Mouse (Mus musculus) heart, adult 2 months (tissue): ENCODE data around the gene Gm42957. TPM values are rescaled to one million over a fixed set of nuclear protein-coding genes. Genes with fewer than 3 reads are reported as not detected.

Experiments used
- DNase-seq, 2 experiments: peaks; one replicate each; pipeline ENCODE4 v3.0.0; 2021
- H3K27ac ChIP-seq: fragments of 200-600 bp; 2 replicates; pipeline ENCODE4 v1.8.1; 2022
- H3K27me3 ChIP-seq: fragments of 200-500 bp; 2 replicates; pipeline ENCODE4 v1.6.1; 2012; ENCODE audit warnings: mild to moderate bottlenecking, low read length, inconsistent platforms, mixed read lengths; ENCODE audit not compliant: control insufficient read depth, insufficient read depth
- H3K36me3 ChIP-seq: fragments of 200-500 bp; 2 replicates; pipeline ENCODE4 v1.6.1; 2012; ENCODE audit warnings: low read length, inconsistent platforms; ENCODE audit not compliant: control insufficient read depth, insufficient read depth
- H3K4me1 ChIP-seq: fragments of 200-500 bp; 2 replicates; pipeline ENCODE4 v1.6.1; 2011; ENCODE audit warnings: low read length; ENCODE audit not compliant: control insufficient read depth, insufficient read depth
- H3K4me3 ChIP-seq: fragments of 200-600 bp; 2 replicates; pipeline ENCODE4 v1.8.1; 2022
- H3K79me2 ChIP-seq: fragments of 200-500 bp; replicated peaks from 2 replicates; pipeline ENCODE4 v1.6.1; 2012; ENCODE audit warnings: mild to moderate bottlenecking, inconsistent platforms, low read length, moderate library complexity, mixed read lengths; ENCODE audit not compliant: control insufficient read depth, insufficient read depth
- H3K9ac ChIP-seq: fragments of 200-500 bp; 2 replicates; pipeline ENCODE4 v1.6.1; 2012; ENCODE audit warnings: low read depth, mild to moderate bottlenecking, control low read depth, inconsistent platforms, low read length, mixed read lengths
- CTCF ChIP-seq: fragments of 200-600 bp; IDR thresholded peaks from 2 replicates; pipeline ENCODE4 v1.8.1; 2022; ENCODE audit warnings: antibody characterized with exemption, mild to moderate bottlenecking, moderate library complexity
- EP300 ChIP-seq: fragments of 200-500 bp; IDR thresholded peaks from 2 replicates; pipeline ENCODE4 v1.6.1; 2011; ENCODE audit warnings: low read depth, low read length, control low read depth; ENCODE audit not compliant: insufficient read depth
- POLR2A ChIP-seq: fragments of 200-500 bp; IDR thresholded peaks from 2 replicates; pipeline ENCODE4 v1.6.1; 2011; ENCODE audit warnings: mild to moderate bottlenecking, low read depth, low read length, control low read depth; ENCODE audit not compliant: insufficient read depth
- WGBS: fragments of 180-500 bp; shearing (Covaris S2); methylation state at CpG from one replicate; pipeline ENCODE4 v1.1.7; 2018; 5-methylcytosine and 5-hydroxymethylcytosine counted together
- intact Hi-C: fragments of 180-260 bp; cut with DNase I; formaldehyde crosslinking; loops from one replicate; pipeline ENCODE4 v1.15.1; 2025
- polyA plus RNA-seq: library from polyadenylated mRNA; depleted of rRNA; stranded (reverse); fragments of >200 nt; gene quantifications from 2 replicates; pipeline ENCODE4 v1.2.3, GENCODE M21; 2012
- total RNA-seq, 2 experiments: library from RNA; stranded (reverse); gene quantifications; 2 replicates each; pipeline ENCODE4 v1.2.3; 2021

The Gm42957 gene
- total and polyA plus RNA-seq, 3 experiments: 0.04 to 0.30 TPM; not detected in 1

GRCm38 (mm10) chr3:96692506-96692905 is 57.2 kb downstream of the Gm42957 start:
- peak; percentile 40 to 53 for DNase-seq

GRCm38 (mm10) chr3:96693579-96693978 is 58.3 kb downstream of the Gm42957 start:
- no peak overlapping the region for H3K27ac ChIP-seq
- no peaks in the 10 kb centered on the region for H3K27me3 ChIP-seq
- TF ChIP-seq EP300 (no peak), POLR2A (no peak), CTCF (no peak)
- WGBS: 86% methylated on average over 1 of the region's 1 CpGs
- H3K4me1 ChIP-seq: no peaks in the 10 kb centered on the region; the same call in 1 of the 2 replicates
- no peak for DNase-seq
- H3K79me2 ChIP-seq: 0 out of 2 replicates have a peak, but pooled peaks cover 2% of the 10 kb centered on the region
- peaks cover 2% of the 10 kb centered on the region for H3K36me3 ChIP-seq
- H3K9ac ChIP-seq: no peak overlapping the region
- no peak overlapping the region for H3K4me3 ChIP-seq
- intact Hi-C loops: no loop called here

More at GRCm38 (mm10) chr3:96692506-96692905, 57.2 kb downstream of the Gm42957 start:
- Histone ChIP-seq H3K4me1 (no peaks in the 10 kb centered on the region; the same call in 1 of the 2 replicates), H3K36me3 (peaks cover 2% of the 10 kb centered on the region), H3K27me3 (no peaks in the 10 kb centered on the region), H3K9ac (no peak overlapping the region), H3K27ac (no peak overlapping the region), H3K4me3 (no peak overlapping the region), H3K79me2 (0 out of 2 replicates have a peak, but pooled peaks cover 2% of the 10 kb centered on the region)
- 16% methylated on average over 3 of the region's 3 CpGs for WGBS
- intact Hi-C loops: no loop called here
- TF ChIP-seq CTCF (peak; percentile 49), POLR2A (no peak), EP300 (no peak)

- H3K27ac ChIP-seq: peak within 1 kb of the TSS; percentile 81
- H3K4me3 ChIP-seq: peak within 1 kb of the TSS; percentile 97
- H3K27me3 ChIP-seq: no peaks in the 10 kb centered on the region
- DNase-seq: peak; percentile 91 to 92
- 0 out of 2 replicates have a peak, but pooled peaks cover 2% of the 10 kb centered on the region for H3K79me2 ChIP-seq
- TF ChIP-seq CTCF: no peak
- peak; percentile 80 for TF ChIP-seq POLR2A
- under 1% methylated on average over 35 of the region's 35 CpGs for WGBS
- intact Hi-C loops: no loop called here
- peaks cover 2% of the 10 kb centered on the region for H3K36me3 ChIP-seq
- peak within 1 kb of the TSS; percentile 93 for H3K9ac ChIP-seq
- no peaks in the 10 kb centered on the region; the same call in 1 of the 2 replicates for H3K4me1 ChIP-seq
Observed at GRCm38 (mm10) chr3:96696198-96696765, 61.0 kb downstream of the Gm42957 start, which contains the start of gene Pias3. TSS of gene Pias3 (plus strand) at chr3:96696384.

- peak overlapping the region; percentile 81 for H3K27ac ChIP-seq
- 0 out of 2 replicates have a peak, but pooled peaks cover 2% of the 10 kb centered on the region for H3K79me2 ChIP-seq
- peak; percentile 96 to 97 for DNase-seq
- TF ChIP-seq CTCF (no peak), POLR2A (peak; percentile 57; the same call in 1 of the 2 replicates), EP300 (no peak)
- no peaks in the 10 kb centered on the region; the same call in 1 of the 2 replicates for H3K4me1 ChIP-seq
- H3K27me3 ChIP-seq: no peaks in the 10 kb centered on the region
- peak overlapping the region; percentile 93 for H3K9ac ChIP-seq
- peak overlapping the region; percentile 97 for H3K4me3 ChIP-seq
- peaks cover 2% of the 10 kb centered on the region for H3K36me3 ChIP-seq
- intact Hi-C loops: no loop called here
- WGBS: under 1% methylated on average over 80 of the region's 85 CpGs
Observed at GRCm38 (mm10) chr3:96696766-96697732, 61.8 kb downstream of the Gm42957 start.

- Histone ChIP-seq H3K79me2 (0 out of 2 replicates have a peak, but pooled peaks cover 2% of the 10 kb centered on the region), H3K27ac (no peak overlapping the region), H3K27me3 (no peaks in the 10 kb centered on the region), H3K9ac (no peak overlapping the region), H3K4me3 (no peak overlapping the region), H3K36me3 (peaks cover 2% of the 10 kb centered on the region), H3K4me1 (no peaks in the 10 kb centered on the region; the same call in 1 of the 2 replicates)
- intact Hi-C loops: no loop called here
- no peak for DNase-seq
- 70% methylated on average over 19 of the region's 19 CpGs for WGBS
- no peak for TF ChIP-seq POLR2A
- TF ChIP-seq CTCF: no peak
- no peak for TF ChIP-seq EP300
Observed at GRCm38 (mm10) chr3:96698993-96699690, 63.9 kb downstream of the Gm42957 start.
